Mouse (Mus musculus): Measurements from ENCODE around the gene Dcp1b.

GRCm38 (mm10) chr6:119224451-119225195, 49.6 kb downstream of the Dcp1b start:
- TF ChIP-seq ZC3H11A (IDR thresholded peaks at IDR 0.05; ENCODE audit: borderline replicate concordance, low read depth, low read length): no peak
- no peak for TF ChIP-seq MAFK (IDR thresholded peaks at IDR 0.05; ENCODE audit: insufficient read depth, low read depth, low read length)
